Mouse (Mus musculus): ENCODE results near the gene Pias4. TPM values are rescaled to one million over a fixed set of nuclear protein-coding genes. Genes with fewer than 3 reads are reported as not detected.

The Pias4 gene
- polyA plus RNA-seq, 1 experiment from 2014 or later = 59.2 TPM

DNA sequence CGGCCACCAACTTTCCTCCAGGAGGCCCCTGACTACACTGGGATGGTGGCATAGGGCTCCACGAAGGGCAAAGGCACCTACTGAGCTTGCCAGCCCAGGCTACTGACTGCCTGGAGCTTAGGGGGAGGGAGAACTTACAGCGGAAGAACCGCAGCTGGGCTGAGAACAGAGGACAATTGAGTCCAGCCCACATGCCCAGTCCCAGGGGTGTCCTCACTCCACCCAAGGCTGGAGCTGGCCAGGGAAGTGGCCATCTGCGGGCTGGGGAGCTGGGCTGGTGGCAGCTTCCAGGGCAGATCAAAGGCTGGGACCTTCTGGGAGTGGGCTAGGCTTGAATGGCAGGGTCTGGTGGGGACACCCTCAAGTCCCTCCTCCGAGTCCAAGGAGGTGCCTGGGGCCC, 13.0 kb downstream of the Pias4 start:
- H3K4me2 ChIP-seq = no peak overlapping the region
- no peaks in the 10 kb centered on the region for H3K4me1 ChIP-seq
- H3K36me3 ChIP-seq (replicated peaks) = peaks cover 49% of the 10 kb centered on the region
- ATAC-seq (replicated peaks) = no peak
- 85% methylated on average over 6 of the region's 6 CpGs for WGBS
- no peaks in the 10 kb centered on the region for H3K27me3 ChIP-seq (replicated peaks)
- H3K9ac ChIP-seq = no peak overlapping the region
- no peak overlapping the region for H3K4me3 ChIP-seq
- H3K9me3 ChIP-seq = no peaks in the 10 kb centered on the region
- no peak overlapping the region for H3K27ac ChIP-seq

DNA sequence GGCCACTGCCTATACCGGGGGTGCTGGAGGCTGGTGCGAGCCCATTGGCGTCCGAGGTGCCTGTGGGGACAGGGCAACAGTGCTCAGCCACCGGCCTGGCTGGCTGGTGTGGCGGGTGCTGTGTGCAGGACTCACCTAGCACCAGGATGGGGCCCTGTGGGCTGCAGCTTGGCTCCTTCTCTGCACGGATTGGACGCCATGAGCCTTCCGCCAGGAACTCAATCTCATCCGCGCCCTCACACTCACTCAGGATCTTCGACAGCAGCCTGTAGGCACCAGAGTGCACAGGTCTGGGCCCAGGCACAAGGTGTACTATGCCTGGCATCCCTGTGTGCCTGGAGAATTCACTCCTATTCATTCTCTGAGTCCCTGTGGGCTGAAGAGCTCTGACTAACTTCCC, 13.4 kb downstream of the Pias4 start:
- 90% methylated on average over 12 of the region's 12 CpGs for WGBS
- Histone ChIP-seq H3K4me3 (no peak overlapping the region), H3K4me1 (no peaks in the 10 kb centered on the region), H3K4me2 (no peak overlapping the region), H3K27ac (no peak overlapping the region), H3K27me3 (replicated peaks) (no peaks in the 10 kb centered on the region), H3K9me3 (no peaks in the 10 kb centered on the region), H3K36me3 (replicated peaks) (peaks cover 49% of the 10 kb centered on the region), H3K9ac (no peak overlapping the region)
- ATAC-seq (replicated peaks) = no peak

DNA sequence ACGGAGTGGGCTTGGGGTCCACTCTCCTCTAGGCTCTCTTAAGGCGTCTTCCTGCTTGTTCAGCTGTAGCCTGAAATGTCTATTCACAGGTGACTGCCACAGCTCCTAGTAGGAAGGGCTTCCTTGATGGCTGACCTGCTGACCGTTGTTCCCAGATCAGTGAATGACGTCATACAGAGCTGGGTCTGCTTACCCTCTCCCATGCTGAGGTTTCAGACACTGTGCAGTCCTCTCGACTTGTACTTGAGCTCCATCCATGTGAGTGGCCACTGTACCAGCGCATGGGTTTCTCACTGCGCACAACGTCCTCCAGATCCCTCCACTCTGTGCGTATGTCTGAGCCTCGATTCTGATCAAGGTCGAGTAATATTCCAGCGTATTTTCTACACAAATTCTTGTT, 15.1 kb downstream of the Pias4 start:
- no peak for ATAC-seq (replicated peaks)
- Histone ChIP-seq H3K9me3 (no peaks in the 10 kb centered on the region), H3K4me1 (no peaks in the 10 kb centered on the region), H3K4me2 (no peak overlapping the region), H3K36me3 (replicated peaks) (peaks cover 58% of the 10 kb centered on the region), H3K4me3 (no peak overlapping the region), H3K9ac (no peak overlapping the region), H3K27me3 (replicated peaks) (no peaks in the 10 kb centered on the region), H3K27ac (no peak overlapping the region)
- 82% methylated on average over 12 of the region's 12 CpGs for WGBS

DNA sequence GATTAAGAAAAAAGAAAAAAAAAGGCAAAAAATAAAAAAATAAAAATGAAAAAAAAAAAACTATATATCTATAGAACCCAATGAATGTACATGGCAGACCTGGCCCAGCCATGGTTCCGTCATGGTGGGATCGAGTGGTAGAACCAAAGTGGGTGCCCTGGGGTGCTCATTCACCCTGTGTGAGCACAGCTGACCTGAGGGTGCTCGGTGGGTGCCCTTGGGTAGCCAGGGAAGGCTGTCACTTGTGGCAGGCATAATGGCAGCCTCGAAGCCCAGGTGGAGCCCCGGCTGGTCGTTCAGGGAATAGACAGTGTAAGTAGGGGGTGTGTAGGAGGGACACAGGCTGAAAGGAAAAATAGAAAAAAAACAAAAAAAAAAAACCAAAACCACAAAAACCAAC, 16.5 kb downstream of the Pias4 start:
- ATAC-seq (replicated peaks) = no peak
- no peaks in the 10 kb centered on the region for H3K27me3 ChIP-seq (replicated peaks)
- H3K9ac ChIP-seq = no peak overlapping the region
- WGBS = 80% methylated on average over 6 of the region's 6 CpGs
- peaks cover 51% of the 10 kb centered on the region for H3K36me3 ChIP-seq (replicated peaks)
- H3K4me3 ChIP-seq = no peak overlapping the region
- no peaks in the 10 kb centered on the region for H3K4me1 ChIP-seq
- H3K9me3 ChIP-seq = no peaks in the 10 kb centered on the region
- no peak overlapping the region for H3K27ac ChIP-seq
- no peak overlapping the region for H3K4me2 ChIP-seq

DNA sequence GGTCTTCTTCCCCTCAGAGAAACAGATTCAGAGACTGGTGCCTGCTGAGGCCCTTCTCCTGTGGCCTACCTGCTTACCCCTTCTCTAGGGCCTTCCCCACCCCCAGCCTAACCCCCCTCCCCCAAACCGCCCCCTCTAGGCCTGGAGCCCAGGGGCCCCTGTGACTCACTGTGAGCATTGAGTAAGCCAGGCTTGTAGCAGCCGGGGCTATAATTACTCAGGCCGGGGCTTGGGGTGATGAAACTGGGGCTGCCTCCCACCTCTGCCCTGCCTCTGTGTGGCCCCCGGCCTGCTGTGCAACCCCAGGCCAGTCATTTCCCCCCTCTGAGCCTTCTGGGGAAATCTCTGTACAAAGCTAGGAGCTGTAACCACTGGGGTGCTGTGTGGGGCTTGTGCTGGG, 21.4 kb downstream of the Pias4 start:
- WGBS = 94% methylated on average over 4 of the region's 4 CpGs
- no peaks in the 10 kb centered on the region for H3K27me3 ChIP-seq (replicated peaks)
- H3K4me2 ChIP-seq = no peak overlapping the region
- peaks cover 15% of the 10 kb centered on the region for H3K4me1 ChIP-seq
- H3K36me3 ChIP-seq (replicated peaks) = peaks cover 41% of the 10 kb centered on the region
- no peak overlapping the region for H3K27ac ChIP-seq
- ATAC-seq (replicated peaks) = no peak
- no peak overlapping the region for H3K4me3 ChIP-seq
- no peak overlapping the region; the same call in 1 of the 2 replicates for H3K9ac ChIP-seq
- no peaks in the 10 kb centered on the region for H3K9me3 ChIP-seq

DNA sequence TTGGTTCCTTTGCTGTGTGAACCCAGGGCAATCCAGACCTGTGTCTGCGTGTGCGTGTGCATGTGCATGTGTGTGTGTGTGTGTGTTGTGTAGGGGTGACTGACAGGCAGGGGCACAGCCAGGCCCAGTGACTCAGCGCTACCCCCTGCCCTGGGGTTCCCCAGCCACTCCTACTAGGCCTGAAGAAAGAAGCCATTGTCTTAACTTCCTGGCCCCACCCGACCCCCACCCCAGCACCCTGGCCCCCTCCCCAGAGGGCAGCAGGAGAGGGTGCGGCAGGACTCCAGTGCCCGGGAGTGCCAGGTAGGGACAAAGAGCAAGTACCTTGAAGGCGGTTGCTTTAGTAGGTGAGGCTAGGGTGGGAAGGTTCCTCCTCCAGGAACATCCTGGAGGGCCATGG, 21.9 kb downstream of the Pias4 start:
- peaks cover 41% of the 10 kb centered on the region for H3K36me3 ChIP-seq (replicated peaks)
- peaks cover 20% of the 10 kb centered on the region for H3K4me1 ChIP-seq
- ATAC-seq (replicated peaks) = no peak
- no peak overlapping the region for H3K27ac ChIP-seq
- H3K4me2 ChIP-seq = no peak overlapping the region
- no peak overlapping the region for H3K4me3 ChIP-seq
- no peaks in the 10 kb centered on the region for H3K27me3 ChIP-seq (replicated peaks)
- no peak overlapping the region for H3K9ac ChIP-seq
- 92% methylated on average over 7 of the region's 7 CpGs for WGBS
- no peaks in the 10 kb centered on the region for H3K9me3 ChIP-seq

DNA sequence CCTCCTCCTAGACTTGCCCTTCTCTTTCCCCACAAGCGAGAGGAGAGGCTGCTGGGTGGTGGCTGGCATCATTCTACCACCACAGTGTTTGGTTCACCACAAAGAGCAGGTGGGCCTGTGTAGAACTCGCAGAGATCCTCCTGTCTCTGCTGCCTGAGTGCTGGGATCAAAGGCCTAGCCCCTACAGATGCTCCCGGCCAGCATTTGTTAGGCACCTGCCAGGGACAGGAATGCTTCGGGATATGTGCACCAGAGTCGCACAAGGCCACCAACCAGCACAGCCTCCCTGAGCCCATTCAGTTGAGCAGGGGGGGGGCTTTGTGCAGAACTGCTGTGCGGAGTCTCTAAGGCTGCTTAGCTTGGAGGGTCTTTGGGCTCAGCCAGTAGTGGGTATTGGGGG, 22.4 kb downstream of the Pias4 start:
- Histone ChIP-seq H3K9ac (no peak overlapping the region), H3K36me3 (replicated peaks) (peaks cover 41% of the 10 kb centered on the region), H3K9me3 (no peaks in the 10 kb centered on the region), H3K4me2 (no peak overlapping the region), H3K27ac (no peak overlapping the region), H3K27me3 (replicated peaks) (no peaks in the 10 kb centered on the region), H3K4me1 (peaks cover 25% of the 10 kb centered on the region), H3K4me3 (no peak overlapping the region)
- 94% methylated on average over 6 of the region's 6 CpGs for WGBS
- no peak for ATAC-seq (replicated peaks)

DNA sequence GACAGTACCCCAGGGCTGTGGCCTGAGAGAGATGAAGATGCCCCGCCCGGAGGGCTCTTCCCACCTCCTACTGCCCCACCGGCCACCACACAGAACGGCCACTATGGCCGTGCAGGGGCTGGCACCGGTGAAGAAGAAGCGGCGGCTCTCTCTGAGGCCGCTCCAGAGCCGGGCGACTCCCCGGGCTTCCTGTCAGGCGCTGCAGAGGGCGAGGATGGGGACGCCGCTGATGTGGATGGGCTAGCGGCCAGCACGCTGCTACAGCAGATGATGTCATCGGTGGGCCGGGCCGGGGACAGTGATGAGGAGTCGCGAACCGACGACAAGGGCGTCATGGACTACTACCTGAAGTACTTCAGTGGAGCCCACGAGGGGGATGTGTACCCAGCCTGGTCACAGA, 23.1 kb downstream of the Pias4 start:
- H3K27me3 ChIP-seq (replicated peaks) = no peaks in the 10 kb centered on the region
- H3K4me1 ChIP-seq = peaks cover 31% of the 10 kb centered on the region
- H3K36me3 ChIP-seq (replicated peaks) = peaks cover 41% of the 10 kb centered on the region
- 94% methylated on average over 27 of the region's 27 CpGs for WGBS
- no peak overlapping the region for H3K4me2 ChIP-seq
- H3K9ac ChIP-seq = no peak overlapping the region
- no peak for ATAC-seq (replicated peaks)
- H3K4me3 ChIP-seq = no peak overlapping the region
- no peak overlapping the region for H3K27ac ChIP-seq
- H3K9me3 ChIP-seq = no peaks in the 10 kb centered on the region

DNA sequence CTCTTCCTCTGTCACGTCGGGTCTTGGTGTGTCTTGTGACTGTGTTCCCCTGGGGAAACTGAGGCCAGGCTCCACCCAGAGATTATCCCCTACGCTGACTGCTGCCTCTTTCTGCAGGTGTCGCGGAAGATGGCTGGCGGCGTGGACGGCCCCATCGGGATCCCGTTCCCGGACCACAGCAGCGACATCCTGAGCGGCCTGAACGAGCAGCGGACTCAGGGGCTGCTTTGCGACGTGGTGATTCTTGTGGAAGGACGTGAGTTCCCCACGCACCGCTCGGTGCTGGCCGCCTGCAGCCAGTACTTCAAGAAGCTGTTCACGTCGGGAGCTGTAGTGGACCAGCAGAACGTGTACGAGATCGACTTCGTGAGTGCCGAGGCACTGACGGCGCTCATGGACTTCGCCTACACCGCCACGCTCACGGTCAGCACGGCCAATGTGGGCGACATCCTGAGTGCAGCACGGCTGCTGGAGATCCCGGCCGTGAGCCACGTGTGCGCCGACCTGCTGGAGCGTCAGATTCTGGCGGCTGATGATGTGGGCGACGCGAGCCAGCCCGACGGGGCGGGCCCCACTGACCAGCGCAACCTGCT, 23.8 kb downstream of the Pias4 start:
- H3K9me3 ChIP-seq = no peaks in the 10 kb centered on the region

DNA sequence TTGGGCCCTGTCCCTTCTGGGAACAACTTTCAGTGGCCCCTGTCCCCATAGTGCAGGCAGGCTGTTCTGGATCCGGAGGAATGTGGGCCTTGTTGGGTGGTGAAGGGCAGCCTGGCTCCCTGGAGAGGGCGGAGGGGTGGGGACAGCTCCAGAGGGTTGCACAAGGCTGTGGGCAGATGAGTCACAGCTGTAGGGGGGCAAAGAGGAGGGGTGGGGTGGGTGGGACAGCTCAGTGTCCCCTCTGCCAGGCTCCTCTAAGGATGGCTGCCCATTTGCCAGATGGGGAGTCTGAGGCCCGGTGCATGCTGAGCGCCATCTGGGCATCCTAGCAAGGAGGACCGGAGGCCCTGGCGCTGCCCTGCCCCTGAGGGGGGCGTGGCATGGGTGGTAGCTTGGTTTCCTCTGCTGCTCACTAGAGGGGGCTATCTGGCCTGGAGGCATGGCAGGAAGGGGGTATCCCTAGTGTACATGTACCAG, 24.5 kb downstream of the Pias4 start:
- H3K36me3 ChIP-seq (replicated peaks) = peaks cover 33% of the 10 kb centered on the region
- H3K9me3 ChIP-seq = no peaks in the 10 kb centered on the region
- H3K9ac ChIP-seq = no peak overlapping the region
- no peak overlapping the region for H3K4me2 ChIP-seq
- WGBS = 89% methylated on average over 7 of the region's 7 CpGs
- no peak for ATAC-seq (replicated peaks)
- no peaks in the 10 kb centered on the region for H3K27me3 ChIP-seq (replicated peaks)
- peaks cover 46% of the 10 kb centered on the region for H3K4me1 ChIP-seq
- H3K4me3 ChIP-seq = no peak overlapping the region
- H3K27ac ChIP-seq = 0 out of 2 replicates have a peak overlapping the region, but pooled peaks have one; percentile 17

More for the DNA sequence above, 23.8 kb downstream of the Pias4 start:
- H3K4me1 ChIP-seq = peaks cover 38% of the 10 kb centered on the region
- 96% methylated on average over 52 of the region's 52 CpGs for WGBS
- no peak overlapping the region for H3K27ac ChIP-seq
- ATAC-seq (replicated peaks) = no peak
- no peak overlapping the region for H3K4me2 ChIP-seq
- no peak overlapping the region for H3K9ac ChIP-seq
- H3K36me3 ChIP-seq (replicated peaks) = peaks cover 39% of the 10 kb centered on the region
- no peak overlapping the region for H3K4me3 ChIP-seq
- no peaks in the 10 kb centered on the region for H3K27me3 ChIP-seq (replicated peaks)

DNA sequence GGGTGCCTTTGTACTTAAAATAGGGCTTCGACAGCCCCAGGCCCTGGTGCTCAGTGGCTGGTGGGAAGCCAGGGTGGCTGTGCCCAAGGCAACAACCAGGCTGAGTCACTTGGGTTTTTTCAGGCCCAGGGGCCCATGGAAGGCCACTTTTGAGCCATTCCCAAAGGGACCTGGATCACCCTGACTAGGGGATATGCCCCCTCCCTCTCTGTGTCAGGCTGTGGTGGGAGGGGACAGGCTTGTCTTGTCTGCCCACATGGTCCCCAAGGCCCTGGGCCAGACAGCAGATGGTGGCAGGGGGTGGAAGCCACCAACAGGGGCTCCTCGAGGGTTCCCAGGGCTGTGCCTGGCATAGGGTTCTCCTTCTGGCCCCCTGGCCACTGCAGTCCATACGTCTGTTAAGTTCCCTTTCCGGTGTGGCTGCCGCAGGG, 25.2 kb downstream of the Pias4 start:
- Histone ChIP-seq H3K4me2 (no peak overlapping the region), H3K36me3 (replicated peaks) (peaks cover 27% of the 10 kb centered on the region), H3K9me3 (no peaks in the 10 kb centered on the region), H3K4me1 (peaks cover 49% of the 10 kb centered on the region), H3K4me3 (no peak overlapping the region), H3K27me3 (replicated peaks) (no peaks in the 10 kb centered on the region), H3K9ac (no peak overlapping the region), H3K27ac (no peak overlapping the region; the same call in 1 of the 2 replicates)
- no peak for ATAC-seq (replicated peaks)
- 57% methylated on average over 5 of the region's 5 CpGs for WGBS

DNA sequence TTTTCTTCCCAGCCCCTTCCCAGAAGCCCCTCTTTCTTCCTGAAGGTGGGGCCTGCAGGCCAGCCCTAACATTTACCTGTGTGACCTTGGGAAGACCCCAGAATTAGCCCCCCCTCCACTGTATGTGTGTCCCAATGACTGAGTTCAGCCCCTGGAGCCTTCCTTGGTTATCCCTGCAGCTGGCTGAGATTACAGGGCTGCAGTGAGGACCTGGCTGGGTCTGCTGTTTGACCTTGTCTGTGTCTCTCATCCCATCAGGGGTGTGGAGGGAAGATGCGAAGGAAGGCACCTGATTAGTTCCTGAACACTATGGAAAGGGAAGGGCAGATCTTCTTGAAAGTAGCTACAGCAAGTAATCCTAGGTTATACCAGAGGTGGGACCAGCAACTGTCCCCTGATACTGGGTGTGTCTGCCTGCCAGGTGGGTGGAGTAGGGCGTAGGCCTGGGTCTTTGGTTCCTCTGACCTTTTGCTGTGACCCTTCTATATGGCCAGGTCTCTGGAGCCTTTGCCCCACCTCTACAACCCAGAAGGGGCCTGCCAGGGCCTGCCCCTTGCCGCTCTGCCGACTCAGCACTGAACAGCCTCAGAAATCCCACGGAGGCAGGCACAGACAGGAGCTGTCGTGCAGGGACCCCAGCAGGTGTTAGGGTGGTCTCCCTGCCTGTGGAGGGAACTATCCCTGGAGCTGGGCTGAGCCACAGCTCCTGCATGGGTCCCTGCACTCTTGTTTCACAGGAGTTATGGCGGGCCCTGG, 26.1 kb downstream of the Pias4 start:
- H3K9me3 ChIP-seq = no peaks in the 10 kb centered on the region
- H3K4me2 ChIP-seq = no peak overlapping the region
- H3K4me1 ChIP-seq = peaks cover 49% of the 10 kb centered on the region
- H3K27me3 ChIP-seq (replicated peaks) = no peaks in the 10 kb centered on the region
- no peak overlapping the region for H3K9ac ChIP-seq
- peaks cover 25% of the 10 kb centered on the region for H3K36me3 ChIP-seq (replicated peaks)
- no peak overlapping the region for H3K4me3 ChIP-seq
- ATAC-seq (replicated peaks) = no peak
- WGBS = 79% methylated on average over 7 of the region's 7 CpGs
- H3K27ac ChIP-seq = no peak overlapping the region
